Mouse (Mus musculus) cortical plate, adult 2 months (tissue): ENCODE measurements around the gene Hpd.

Experiments
- CTCF ChIP-seq: fragments of 200-500 bp; IDR thresholded peaks from 2 replicates; pipeline ENCODE4 v1.5.1; 2011; ENCODE audit warnings: mild to moderate bottlenecking, control low read depth, low read length; ENCODE audit not compliant: insufficient read depth; ENCODE audit errors: extremely low read depth
- POLR2A ChIP-seq: fragments of 200-500 bp; IDR thresholded peaks from 2 replicates; pipeline ENCODE4 v1.6.1; 2011; ENCODE audit warnings: mild to moderate bottlenecking, low read length, control low read depth; ENCODE audit not compliant: insufficient read depth; ENCODE audit errors: extremely low read depth

GRCm38 (mm10) chr5:123201523-123201892, 19.0 kb upstream of the Hpd start:
- TF ChIP-seq CTCF (no peak), POLR2A (no peak)
